Mouse (Mus musculus) lung, postnatal 14 days (tissue): ENCODE data around the gene Dcpp1.

ENCODE experiments used
- DNase-seq: peaks from one replicate; pipeline ENCODE4 v3.0.0; 2021

Dcpp1 gene

GRCm38 (mm10) chr17:23931157-23931556, 50.5 kb downstream of the Dcpp1 start:
- DNase-seq = no peak
